Mouse (Mus musculus) mature B cell (primary cell): ENCODE data around the gene AC170998.1.
"Not testable (repeated sequence)": the region's sequence is repeated elsewhere in the genome, so short reads cannot be mapped to it uniquely, and the experiment has no call there.

ENCODE experiments used
- in situ Hi-C: fragments of 300-500 bp; cut with MboI; formaldehyde crosslinking; loops from 2 replicates; pipeline ENCODE4 v1.14.3; 2019

AC170998.1 gene

GRCm38 (mm10) chr17:28760736-28761312 is 34.9 kb downstream of the AC170998.1 start:
- in situ Hi-C loops = no loop called here

GRCm38 (mm10) chr17:28761871-28762270 is 36.0 kb downstream of the AC170998.1 start:
- in situ Hi-C loops = no loop called here

GRCm38 (mm10) chr17:28766203-28766602 is 40.3 kb downstream of the AC170998.1 start:
- in situ Hi-C loops = no loop called here

- in situ Hi-C loops = no loop called here
These were observed 41.1 kb downstream of the AC170998.1 start for GRCm38 (mm10) chr17:28766781-28767515.

- in situ Hi-C loops = no loop called here
These were observed 43.4 kb downstream of the AC170998.1 start, which contains the start of gene Mapk13 for GRCm38 (mm10) chr17:28769121-28769874. Gene Mapk13, plus strand, starts transcription at chr17:28769297.

- in situ Hi-C loops = no loop called here
These were observed 44.1 kb downstream of the AC170998.1 start for GRCm38 (mm10) chr17:28769875-28770421.

GRCm38 (mm10) chr17:28771289-28771688 is 45.4 kb downstream of the AC170998.1 start:
- in situ Hi-C loops = no loop called here

GRCm38 (mm10) chr17:28774303-28774702 is 48.4 kb downstream of the AC170998.1 start:
- in situ Hi-C loops = not testable (repeated sequence)

- in situ Hi-C loops = no loop called here
These were observed 49.3 kb downstream of the AC170998.1 start for GRCm38 (mm10) chr17:28775161-28775560.
